In the genomic region with DNA sequence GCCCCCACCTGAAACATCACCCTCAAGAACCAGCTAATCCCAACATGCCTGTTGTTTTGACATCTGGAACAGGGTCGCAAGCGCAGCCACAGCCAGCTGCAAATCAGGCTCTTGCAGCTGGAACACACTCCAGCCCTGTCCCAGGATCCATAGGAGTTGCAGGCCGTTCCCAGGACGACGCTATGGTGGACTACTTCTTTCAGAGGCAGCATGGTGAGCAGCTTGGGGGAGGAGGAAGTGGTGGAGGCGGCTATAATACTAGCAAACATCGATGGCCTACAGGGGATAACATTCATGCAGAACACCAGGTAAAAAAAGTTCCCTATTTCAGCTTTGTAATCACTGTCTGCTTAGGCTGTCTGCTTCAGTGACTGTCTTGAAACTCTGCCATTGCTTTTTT, we compare ENCODE assay signal across 9 mouse cellular contexts. TPM values are rescaled to one million over a fixed set of nuclear protein-coding genes. Genes with fewer than 3 reads are reported as not detected.
DNase-seq lines count a peak whose midpoint lies in the region; ATAC-seq and TF ChIP-seq lines count a peak whose summit lies in the region.
"Had no signal": no experiment of that assay in that cellular context is flagged by ENCODE, and none has a peak within 500 bp of the region (broad histone marks: within the 10 kb centered on the region; RNA-seq: fewer than 3 reads in every experiment).

No protein-coding gene starts in this region.

- 60% methylated on average over 7 of the region's 7 CpGs for WGBS in midbrain, embryonic 15.5 days
- 73% methylated on average over 7 of the region's 7 CpGs for WGBS in midbrain, embryonic 11.5 days
- WGBS in limb, embryonic 15.5 days, result 39% methylated on average over 7 of the region's 7 CpGs
- WGBS in stomach, embryonic 16.5 days, result 30% methylated on average over 7 of the region's 7 CpGs

- H3K9ac ChIP-seq in midbrain, embryonic 15.5 days, result no peak overlapping the region
- H3K9ac ChIP-seq in midbrain, embryonic 11.5 days (ENCODE audit: low read length), result no peak overlapping the region
- no peak overlapping the region for H3K9ac ChIP-seq in limb, embryonic 15.5 days
- H3K9ac ChIP-seq in stomach, embryonic 16.5 days (ENCODE audit: low read length), result no peak overlapping the region

- H3K36me3 ChIP-seq in midbrain, embryonic 15.5 days (replicated peaks), result peaks cover 11% of the 10 kb centered on the region; the same call in 1 of the 2 replicates
- peaks cover 25% of the 10 kb centered on the region for H3K36me3 ChIP-seq in midbrain, embryonic 11.5 days (ENCODE audit: control insufficient read depth, insufficient read depth, low read length)
- peaks cover 40% of the 10 kb centered on the region for H3K36me3 ChIP-seq in limb, embryonic 15.5 days
- H3K36me3 ChIP-seq in stomach, embryonic 16.5 days (ENCODE audit: control insufficient read depth, insufficient read depth, low read length), result peaks cover 19% of the 10 kb centered on the region; the same call in 1 of the 2 replicates

- H3K27me3 ChIP-seq in midbrain, embryonic 15.5 days (replicated peaks), result no peaks in the 10 kb centered on the region
- no peaks in the 10 kb centered on the region for H3K27me3 ChIP-seq in midbrain, embryonic 11.5 days (ENCODE audit: control insufficient read depth, insufficient read depth, low read length)
- no peaks in the 10 kb centered on the region for H3K27me3 ChIP-seq in limb, embryonic 15.5 days
- H3K27me3 ChIP-seq in stomach, embryonic 16.5 days (ENCODE audit: control insufficient read depth, insufficient read depth, low read length), result no peaks in the 10 kb centered on the region

- intact Hi-C loops in gastrocnemius, adult 2 months (cut with DNase I), result no loop called here

- peaks cover 56% of the 10 kb centered on the region for H3K4me1 ChIP-seq in midbrain, embryonic 15.5 days
- peaks cover 11% of the 10 kb centered on the region for H3K4me1 ChIP-seq in midbrain, embryonic 11.5 days (ENCODE audit: control insufficient read depth, insufficient read depth, low read length)
- H3K4me1 ChIP-seq in limb, embryonic 15.5 days, result peaks cover 26% of the 10 kb centered on the region
- H3K4me1 ChIP-seq in stomach, embryonic 16.5 days (ENCODE audit: control insufficient read depth, insufficient read depth, low read length), result peaks cover 41% of the 10 kb centered on the region

- DNase-seq in gastrocnemius, adult 2 months, result no peak
- DNase-seq in gastrocnemius, postnatal 4 days (ENCODE audit: low spot score in 2 of 2), result no peak
- no peak for DNase-seq in midbrain, embryonic 11.5 days (ENCODE audit: low spot score, missing footprints)
- DNase-seq in layer of hippocampus, adult 8-10 months (ENCODE audit: low spot score in 2 of 2), result no peak
- DNase-seq in thymus, adult 18-20 months, result no peak
- DNase-seq: adrenal gland, postnatal 25 days had no signal

- no peaks in the 10 kb centered on the region for H3K9me3 ChIP-seq in midbrain, embryonic 15.5 days
- no peaks in the 10 kb centered on the region for H3K9me3 ChIP-seq in midbrain, embryonic 11.5 days (ENCODE audit: control insufficient read depth, low read length)
- no peaks in the 10 kb centered on the region for H3K9me3 ChIP-seq in limb, embryonic 15.5 days
- no peaks in the 10 kb centered on the region for H3K9me3 ChIP-seq in stomach, embryonic 16.5 days (replicated peaks; ENCODE audit: control insufficient read depth, low read length)

- ATAC-seq in midbrain, embryonic 15.5 days (replicated peaks), result no peak
- ATAC-seq in midbrain, embryonic 11.5 days (ENCODE audit: low FRiP score), result no peak
- no peak for ATAC-seq in limb, embryonic 15.5 days (ENCODE audit: insufficient number of reproducible peaks, low FRiP score, low TSS enrichment, low read depth)
- ATAC-seq in stomach, embryonic 16.5 days (ENCODE audit: insufficient read depth, low FRiP score), result no peak

- H3K4me2 ChIP-seq in midbrain, embryonic 15.5 days, result peak overlapping the region; percentile 20; the same call in 1 of the 2 replicates
- no peak overlapping the region for H3K4me2 ChIP-seq in midbrain, embryonic 11.5 days
- H3K4me2 ChIP-seq in limb, embryonic 15.5 days, result peak overlapping the region; percentile 7; the same call in 1 of the 2 replicates
- peak overlapping the region; percentile 24 for H3K4me2 ChIP-seq in stomach, embryonic 16.5 days (ENCODE audit: low read depth, low read length)

- H3K27ac ChIP-seq in gastrocnemius, adult 2 months, result peak overlapping the region; percentile 13
- no peak overlapping the region for H3K27ac ChIP-seq in midbrain, embryonic 15.5 days
- no peak overlapping the region for H3K27ac ChIP-seq in midbrain, embryonic 11.5 days (ENCODE audit: low read depth, low read length)
- no peak overlapping the region for H3K27ac ChIP-seq in limb, embryonic 15.5 days
- H3K27ac ChIP-seq in stomach, embryonic 16.5 days (ENCODE audit: low read length), result no peak overlapping the region

- peak overlapping the region; percentile 2; the same call in 1 of the 2 replicates for H3K4me3 ChIP-seq in gastrocnemius, adult 2 months
- H3K4me3 ChIP-seq in midbrain, embryonic 15.5 days, result no peak overlapping the region
- H3K4me3 ChIP-seq in midbrain, embryonic 11.5 days (ENCODE audit: low read depth, low read length), result no peak overlapping the region
- H3K4me3 ChIP-seq in limb, embryonic 15.5 days, result no peak overlapping the region
- H3K4me3 ChIP-seq in stomach, embryonic 16.5 days (replicated peaks; ENCODE audit: low read length), result no peak overlapping the region

- TF ChIP-seq CTCF in gastrocnemius, adult 2 months (IDR thresholded peaks at IDR 0.05), result no peak

RNA-seq across cellular contexts. Expression of a gene that starts 5.9 kb away (rescaled TPM):
- 10 to 100 TPM; 42.4 to 42.6 TPM for total RNA-seq in gastrocnemius, adult 2 months (2021)
- 10 to 100 TPM; 65.5 to 73.9 TPM for total RNA-seq in gastrocnemius, postnatal 4 days (2021)
- polyA plus RNA-seq in midbrain, embryonic 15.5 days (2015; fragmentation: Nextera tagmentation; extraction: Ambion mirVana), result 109 and 111 TPM in 2 replicates
- polyA plus RNA-seq in midbrain, embryonic 11.5 days (2014; fragmentation: Nextera tagmentation; extraction: Ambion mirVana), result 103 and 107 TPM in 2 replicates
- polyA plus RNA-seq in limb, embryonic 15.5 days (2015; fragmentation: Nextera tagmentation; extraction: Ambion mirVana), result 75.6 and 79.4 TPM in 2 replicates
- 73.3 and 79.7 TPM in 2 replicates for polyA plus RNA-seq in stomach, embryonic 16.5 days (2015; fragmentation: Nextera tagmentation; extraction: Ambion mirVana)
- total RNA-seq in layer of hippocampus, adult 8-10 months (2022), result 100 to 1,000 TPM; 106 to 122 (median 113) TPM
